Mouse (Mus musculus) embryonic facial prominence, embryonic 11.5 days (tissue): ENCODE data around the gene Mecom. TPM values are rescaled to one million over a fixed set of nuclear protein-coding genes. Genes with fewer than 3 reads are reported as not detected.

Experiments used
- ATAC-seq: fragments of 200-750 bp; cut with Nextera tagmentation; replicated peaks from 2 replicates; pipeline ENCODE4 v1.8.0; 2017; ENCODE audit warnings: low read depth; ENCODE audit not compliant: insufficient number of reproducible peaks, low FRiP score, low TSS enrichment
- DNase-seq: peaks from one replicate; pipeline ENCODE4 v3.0.0-alpha.2; 2015; ENCODE audit warnings: low spot score
- H3K27ac ChIP-seq: fragments of 300-500 bp; sonication (generic); replicated peaks from 2 replicates; pipeline ENCODE4 v1.5.1; 2014; ENCODE audit warnings: mild to moderate bottlenecking, low read depth, low read length, control low read depth
- H3K27me3 ChIP-seq: fragments of 300-500 bp; sonication (generic); 2 replicates; pipeline ENCODE4 v1.6.1; 2014; ENCODE audit warnings: mild to moderate bottlenecking, low read length, moderate library complexity, mixed read lengths; ENCODE audit not compliant: control insufficient read depth, insufficient read depth
- H3K36me3 ChIP-seq: fragments of 300-500 bp; sonication (generic); replicated peaks from 2 replicates; pipeline ENCODE4 v1.6.1; 2014; ENCODE audit warnings: low read depth, mild to moderate bottlenecking, low read length, moderate library complexity, mixed read lengths; ENCODE audit not compliant: control insufficient read depth, insufficient read depth
- H3K4me1 ChIP-seq: fragments of 300-500 bp; sonication (generic); 2 replicates; pipeline ENCODE4 v1.6.1; 2014; ENCODE audit warnings: low read length, mixed read lengths; ENCODE audit not compliant: control insufficient read depth, insufficient read depth
- H3K4me2 ChIP-seq: fragments of 300-500 bp; sonication (generic); 2 replicates; pipeline ENCODE4 v1.6.1; 2014; ENCODE audit warnings: low read depth, mild to moderate bottlenecking, control low read depth, low read length, moderate library complexity
- H3K4me3 ChIP-seq: fragments of 300-500 bp; sonication (generic); 2 replicates; pipeline ENCODE4 v1.5.1; 2014; ENCODE audit warnings: low read depth, low read length, control low read depth
- H3K9ac ChIP-seq: fragments of 300-500 bp; sonication (generic); replicated peaks from 2 replicates; pipeline ENCODE4 v1.6.1; 2014; ENCODE audit warnings: mild to moderate bottlenecking, control low read depth, low read length
- H3K9me3 ChIP-seq: fragments of 300-500 bp; sonication (generic); replicated peaks from 2 replicates; pipeline ENCODE4 v1.6.1; 2016; ENCODE audit warnings: mild to moderate bottlenecking, low read length, inconsistent platforms, mixed read lengths; ENCODE audit not compliant: control insufficient read depth
- WGBS: fragments of 180-500 bp; shearing (Covaris S2); extraction: QIAGEN DNeasy Blood & Tissue Kit; methylation state at CpG from one replicate; pipeline ENCODE4 v1.1.7; 2014; 5-methylcytosine and 5-hydroxymethylcytosine counted together
- polyA plus RNA-seq: library from polyadenylated mRNA; unstranded; fragments of >200 nt; fragmentation: Nextera tagmentation; extraction: Ambion mirVana; gene quantifications from 2 replicates; pipeline ENCODE4 v1.2.1, GENCODE M21; 2014

Mecom gene
- polyA plus RNA-seq, 1 experiment from 2014 or later, result 48.4 TPM

- H3K27me3 ChIP-seq, result no peaks in the 10 kb centered on the region
- no peak overlapping the region for H3K4me3 ChIP-seq
- ATAC-seq, result no peak; the same call in 1 of the 2 replicates
- H3K4me2 ChIP-seq, result peak overlapping the region; percentile 28
- no peak overlapping the region for H3K27ac ChIP-seq
- H3K4me1 ChIP-seq, result peaks cover 2% of the 10 kb centered on the region; the same call in 1 of the 2 replicates
- no peaks in the 10 kb centered on the region for H3K9me3 ChIP-seq
- H3K9ac ChIP-seq, result no peak overlapping the region
- H3K36me3 ChIP-seq, result no peaks in the 10 kb centered on the region
- WGBS, result 3% methylated on average over 21 of the region's 21 CpGs
- peak; percentile 63 for DNase-seq
These were observed 328.5 kb downstream of the Mecom start for GRCm38 (mm10) chr3:30219190-30219884.

- WGBS, result 32% methylated on average over 4 of the region's 4 CpGs
- Histone ChIP-seq H3K27me3 (no peaks in the 10 kb centered on the region), H3K27ac (no peak overlapping the region), H3K36me3 (no peaks in the 10 kb centered on the region), H3K9ac (no peak overlapping the region), H3K4me1 (peaks cover 3% of the 10 kb centered on the region; the same call in 1 of the 2 replicates), H3K4me3 (no peak overlapping the region), H3K4me2 (no peak overlapping the region), H3K9me3 (no peaks in the 10 kb centered on the region)
- DNase-seq (no peak), ATAC-seq (no peak)
These were observed 333.2 kb downstream of the Mecom start for GRCm38 (mm10) chr3:30214607-30215006.

GRCm38 (mm10) chr3:30213540-30214170 is 334.2 kb downstream of the Mecom start:
- H3K4me3 ChIP-seq, result no peak overlapping the region
- DNase-seq (peak; percentile 64), ATAC-seq (peak; percentile 29; the same call in 1 of the 2 replicates)
- peak overlapping the region; percentile 26 for H3K9ac ChIP-seq
- no peaks in the 10 kb centered on the region for H3K36me3 ChIP-seq
- H3K9me3 ChIP-seq, result no peaks in the 10 kb centered on the region
- H3K4me2 ChIP-seq, result no peak overlapping the region
- 12% methylated on average over 7 of the region's 7 CpGs for WGBS
- H3K27me3 ChIP-seq, result no peaks in the 10 kb centered on the region
- peaks cover 3% of the 10 kb centered on the region; the same call in 1 of the 2 replicates for H3K4me1 ChIP-seq
- 0 out of 2 replicates have a peak overlapping the region, but pooled peaks have one; percentile 7 for H3K27ac ChIP-seq

- Histone ChIP-seq H3K27ac (no peak overlapping the region), H3K27me3 (no peaks in the 10 kb centered on the region), H3K36me3 (no peaks in the 10 kb centered on the region), H3K4me2 (no peak overlapping the region), H3K4me3 (no peak overlapping the region), H3K9ac (no peak overlapping the region), H3K9me3 (no peaks in the 10 kb centered on the region), H3K4me1 (peaks cover 3% of the 10 kb centered on the region; the same call in 1 of the 2 replicates)
- 26% methylated on average over 3 of the region's 3 CpGs for WGBS
- ATAC-seq (no peak), DNase-seq (no peak)
These were observed 335.0 kb downstream of the Mecom start for GRCm38 (mm10) chr3:30212802-30213201.

GRCm38 (mm10) chr3:30209131-30209530 is 338.7 kb downstream of the Mecom start:
- no peak overlapping the region for H3K27ac ChIP-seq
- H3K27me3 ChIP-seq, result no peaks in the 10 kb centered on the region
- no peaks in the 10 kb centered on the region for H3K9me3 ChIP-seq
- no peak overlapping the region for H3K4me2 ChIP-seq
- DNase-seq, result no peak
- peaks cover 3% of the 10 kb centered on the region; the same call in 1 of the 2 replicates for H3K4me1 ChIP-seq
- H3K9ac ChIP-seq, result no peak overlapping the region
- ATAC-seq, result no peak
- H3K36me3 ChIP-seq, result no peaks in the 10 kb centered on the region
- H3K4me3 ChIP-seq, result no peak overlapping the region

- Histone ChIP-seq H3K4me1 (0 out of 2 replicates have a peak, but pooled peaks cover 3% of the 10 kb centered on the region), H3K27me3 (no peaks in the 10 kb centered on the region), H3K9me3 (no peaks in the 10 kb centered on the region), H3K4me2 (no peak overlapping the region), H3K9ac (no peak overlapping the region), H3K27ac (no peak overlapping the region), H3K36me3 (no peaks in the 10 kb centered on the region), H3K4me3 (no peak overlapping the region)
- 35% methylated on average over 8 of the region's 8 CpGs for WGBS
- no peak for ATAC-seq
- DNase-seq, result no peak
These were observed 339.9 kb downstream of the Mecom start for GRCm38 (mm10) chr3:30207886-30208285.

GRCm38 (mm10) chr3:30207431-30207830 is 340.4 kb downstream of the Mecom start:
- ATAC-seq (no peak), DNase-seq (no peak)
- H3K27ac ChIP-seq, result no peak overlapping the region
- no peak overlapping the region for H3K4me3 ChIP-seq
- no peaks in the 10 kb centered on the region for H3K27me3 ChIP-seq
- H3K36me3 ChIP-seq, result no peaks in the 10 kb centered on the region
- no peak overlapping the region for H3K4me2 ChIP-seq
- 38% methylated on average over 5 of the region's 5 CpGs for WGBS
- H3K9me3 ChIP-seq, result no peaks in the 10 kb centered on the region
- no peak overlapping the region for H3K9ac ChIP-seq
- no peaks in the 10 kb centered on the region for H3K4me1 ChIP-seq

GRCm38 (mm10) chr3:30206123-30206522 is 341.7 kb downstream of the Mecom start:
- Histone ChIP-seq H3K4me1 (no peaks in the 10 kb centered on the region), H3K27me3 (no peaks in the 10 kb centered on the region), H3K27ac (no peak overlapping the region), H3K4me2 (no peak overlapping the region), H3K9me3 (no peaks in the 10 kb centered on the region), H3K9ac (no peak overlapping the region), H3K4me3 (no peak overlapping the region), H3K36me3 (no peaks in the 10 kb centered on the region)
- 85% methylated on average over 8 of the region's 8 CpGs for WGBS
- ATAC-seq (no peak), DNase-seq (no peak)
